Mouse (Mus musculus): ENCODE results near the gene Vps37b. TPM values are rescaled to one million over a fixed set of nuclear protein-coding genes. Genes with fewer than 3 reads are reported as not detected.

Vps37b gene
- total and polyA plus RNA-seq, 3 experiments = 65.8 to 208 (median 146) TPM

Small RNA genes within 50 kb of the gene (microRNA-seq; reads per million reads assigned to microRNA genes)
- 0 to 0.41 reads per million in 2 experiments for gene Mir7032

Other genes with a start within 250 kb of the Vps37b start
- 1 to 10 TPM; 2.1 to 7.9 TPM for gene Hcar2, start 166.8 kb downstream of the Vps37b start, total RNA-seq (2021)
- 2.8 and 8.9 TPM in 2 replicates for gene Hcar2, start 166.8 kb downstream of the Vps37b start, polyA plus RNA-seq (2012; rRNA removed)
- gene Hcar1, start 152.2 kb downstream of the Vps37b start, total RNA-seq (2021) = 10 to 100 TPM in 1 of 2 experiments, 1 to 10 TPM in 1; 6.1 to 26.6 TPM
- gene Hcar1, start 152.2 kb downstream of the Vps37b start, polyA plus RNA-seq (2012; rRNA removed) = 13.9 and 25.3 TPM in 2 replicates
- 10 to 100 TPM; 80.5 to 93.0 TPM for gene Denr, start 125.1 kb downstream of the Vps37b start, total RNA-seq (2021)
- gene Denr, start 125.1 kb downstream of the Vps37b start, polyA plus RNA-seq (2012; rRNA removed) = 7.8 and 10.7 TPM in 2 replicates
- 1 to 10 TPM; 1.9 to 2.0 TPM for gene Gm43518, start 104.9 kb downstream of the Vps37b start, total RNA-seq (2021)
- gene Gm43518, start 104.9 kb downstream of the Vps37b start, polyA plus RNA-seq (2012; rRNA removed) = not detected in 2 replicates
- 1 to 10 TPM; 2.4 to 5.7 TPM for gene Ccdc62, start 101.6 kb downstream of the Vps37b start, total RNA-seq (2021)
- gene Ccdc62, start 101.6 kb downstream of the Vps37b start, polyA plus RNA-seq (2012; rRNA removed) = 2.4 and 3.2 TPM in 2 replicates
- 10 to 100 TPM; 16.4 to 19.3 TPM for gene Hip1r, start 58.6 kb downstream of the Vps37b start, total RNA-seq (2021)
- 6.5 and 10.4 TPM in 2 replicates for gene Hip1r, start 58.6 kb downstream of the Vps37b start, polyA plus RNA-seq (2012; rRNA removed)
- gene Abcb9, start 63.5 kb upstream of the Vps37b start, total RNA-seq (2021) = 10 to 100 TPM in 1 of 2 experiments, 1 to 10 TPM in 1; 9.9 to 16.0 TPM
- 14.8 and 15.4 TPM in 2 replicates for gene Abcb9, start 63.5 kb upstream of the Vps37b start, polyA plus RNA-seq (2012; rRNA removed)
- 10 to 100 TPM; 28.9 to 49.2 TPM for gene Ogfod2, start 80.0 kb upstream of the Vps37b start, total RNA-seq (2021)
- 177 and 230 TPM in 2 replicates for gene Ogfod2, start 80.0 kb upstream of the Vps37b start, polyA plus RNA-seq (2012; rRNA removed)
- gene Arl6ip4, start 83.8 kb upstream of the Vps37b start, total RNA-seq (2021) = 10 to 100 TPM; 40.0 to 56.3 TPM
- 18.8 and 28.8 TPM in 2 replicates for gene Arl6ip4, start 83.8 kb upstream of the Vps37b start, polyA plus RNA-seq (2012; rRNA removed)
- gene Pitpnm2, start 217.5 kb upstream of the Vps37b start, total RNA-seq (2021) = 10 to 100 TPM; 41.6 to 65.2 TPM
- gene Pitpnm2, start 217.5 kb upstream of the Vps37b start, polyA plus RNA-seq (2012; rRNA removed) = 158 and 207 TPM in 2 replicates

All from adrenal gland, adult 2 months (tissue).